Mouse (Mus musculus) lung, postnatal 0 days (tissue): ENCODE data around the gene Kpna6.

ENCODE experiments used
- CTCF ChIP-seq: IDR thresholded peaks from 2 replicates; pipeline ENCODE4 v1.5.1; 2016; ENCODE audit warnings: antibody characterized with exemption, mild to moderate bottlenecking
- EP300 ChIP-seq: IDR thresholded peaks from 2 replicates; pipeline ENCODE4 v1.6.1; 2016; ENCODE audit warnings: antibody characterized with exemption, mild to moderate bottlenecking, control low read depth

- TF ChIP-seq CTCF (no peak), EP300 (no peak)
Measured at GRCm38 (mm10) chr4:129661584-129661983, 11.0 kb downstream of the Kpna6 start.
